Comparison of ENCODE assay signal across 8 mouse cellular contexts in genomic region chr13:54192021-54192481, GRCm38 (mm10). TPM values are rescaled to one million over a fixed set of nuclear protein-coding genes. Genes with fewer than 3 reads are reported as not detected.
DNase-seq lines count a peak whose midpoint lies in the region; ATAC-seq lines count a peak whose summit lies in the region.

Hrh2 (plus strand) TSS chr13:54192129.

- H3K36me3 ChIP-seq in kidney, embryonic 15.5 days = no peaks in the 10 kb centered on the region
- H3K36me3 ChIP-seq in forebrain, embryonic 13.5 days (ENCODE audit: poor library complexity, severe bottlenecking) = no peaks in the 10 kb centered on the region

- no peak for DNase-seq in kidney, adult 8-10 months
- peak; percentile 29 for DNase-seq in ES-CJ7 (ENCODE audit: low read depth, low spot score)
- peak; percentile 57 to 66 for DNase-seq in left cerebral cortex, postnatal 36 days (ENCODE audit: low spot score in 2 of 2)
- no peak for DNase-seq in Muller cell, postnatal 12 days (ENCODE audit: inconsistent ontology term)
- DNase-seq in gastrocnemius, adult 8-10 months (ENCODE audit: low spot score in 2 of 2) = no peak

- H3K4me2 ChIP-seq in kidney, embryonic 15.5 days = peak within 1 kb of the TSS; percentile 65
- peak within 1 kb of the TSS; percentile 68 for H3K4me2 ChIP-seq in forebrain, embryonic 13.5 days

- peaks cover 8% of the 10 kb centered on the region for H3K4me1 ChIP-seq in kidney, embryonic 15.5 days
- H3K4me1 ChIP-seq in forebrain, embryonic 13.5 days = peaks cover 7% of the 10 kb centered on the region

- intact Hi-C loops in left cerebral cortex, postnatal 36 days (cut with DNase I) = no loop called here

- peak within 1 kb of the TSS; percentile 35 for H3K4me3 ChIP-seq in kidney, embryonic 15.5 days (replicated peaks)
- peak within 1 kb of the TSS; percentile 44 for H3K4me3 ChIP-seq in forebrain, embryonic 13.5 days

- H3K9ac ChIP-seq in kidney, embryonic 15.5 days = 0 out of 2 replicates have a peak within 1 kb of the TSS, but pooled peaks have one; percentile 29
- H3K9ac ChIP-seq in forebrain, embryonic 13.5 days = peak within 1 kb of the TSS; percentile 60

- 2% methylated on average over 31 of the region's 31 CpGs for WGBS in kidney, embryonic 15.5 days
- 2% methylated on average over 30 of the region's 31 CpGs for WGBS in forebrain, embryonic 13.5 days

- H3K27ac ChIP-seq in kidney, embryonic 15.5 days = no peak within 1 kb of the TSS
- no peak within 1 kb of the TSS for H3K27ac ChIP-seq in forebrain, embryonic 13.5 days

- peaks cover 34% of the 10 kb centered on the region for H3K27me3 ChIP-seq in kidney, embryonic 15.5 days
- peaks cover 37% of the 10 kb centered on the region for H3K27me3 ChIP-seq in forebrain, embryonic 13.5 days

- H3K9me3 ChIP-seq in kidney, embryonic 15.5 days (replicated peaks) = no peaks in the 10 kb centered on the region
- H3K9me3 ChIP-seq in forebrain, embryonic 13.5 days (replicated peaks) = no peaks in the 10 kb centered on the region

- no peak for ATAC-seq in kidney, embryonic 15.5 days (replicated peaks; ENCODE audit: low FRiP score)
- no peak for ATAC-seq in forebrain, embryonic 13.5 days
- peak; percentile 43; the same call in 1 of the 2 replicates for ATAC-seq in neutrophil, adult 5-6 weeks (ENCODE audit: extremely low read depth, insufficient number of reproducible peaks, low FRiP score, poor library complexity, severe bottlenecking)

RNA-seq across cellular contexts. Expression of gene Hrh2, which starts in this region (rescaled TPM):
- polyA plus RNA-seq in kidney, embryonic 15.5 days (2015; fragmentation: Nextera tagmentation; extraction: Ambion mirVana) = not detected in 2 replicates
- polyA plus RNA-seq in forebrain, embryonic 13.5 days (2015; fragmentation: Nextera tagmentation; extraction: Ambion mirVana) = 0.08 and 0.19 TPM in 2 replicates
- 10 to 100 TPM; 12.7 to 14.7 TPM for total RNA-seq in left cerebral cortex, postnatal 36 days (2021)
- total RNA-seq in neutrophil, adult 5-6 weeks (2017) = 31.4 and 32.7 TPM in 2 replicates
- total RNA-seq in gastrocnemius, adult 8-10 months (2022) = under 1 TPM; 0.12 to 0.38 (median 0.27) TPM

Comparison
In these comparisons a context has a peak if more than half of its experiments do, and no peak if none do; other contexts are left out.
1. RNA of gene Hrh2 (total RNA-seq): 31.4 to 32.7 TPM in neutrophil, adult 5-6 weeks and 12.7 to 14.7 TPM in left cerebral cortex, postnatal 36 days; 0.12 to 0.38 TPM in gastrocnemius, adult 8-10 months; every median in the first group is over 4 times any median in the second.
2. DNase-seq: peak in ES-CJ7 (single experiment) and left cerebral cortex, postnatal 36 days (2 of 2); none in kidney, adult 8-10 months (0 of 2), Muller cell, postnatal 12 days (single experiment) and gastrocnemius, adult 8-10 months (0 of 2).